Comparison of ENCODE assay signal across 5 mouse cellular contexts in genomic region chr11:119108573-119109263, GRCm38 (mm10).
"Had no signal": no experiment of that assay in that cellular context is flagged by ENCODE, and none has a peak within 500 bp of the region (broad histone marks: within the 10 kb centered on the region; RNA-seq: fewer than 3 reads in every experiment).

No protein-coding gene starts in this region.

- DNase-seq: kidney, adult 11 months; kidney, adult 9 months; kidney, postnatal 36 days; lung, postnatal 14 days; thymus, postnatal 36 days had no signal
